Mouse (Mus musculus) kidney, embryonic 14.5 days (tissue): ENCODE measurements around the gene Bloc1s1. TPM values are rescaled to one million over a fixed set of nuclear protein-coding genes. Genes with fewer than 3 reads are reported as not detected.

Experiments
- ATAC-seq: fragments of 200-750 bp; cut with Nextera tagmentation; 2 replicates; pipeline ENCODE4 v1.8.0; 2017; ENCODE audit warnings: moderate number of reproducible peaks, mild to moderate bottlenecking, moderate TSS enrichment, moderate library complexity; ENCODE audit not compliant: low FRiP score, low TSS enrichment
- H3K27ac ChIP-seq: fragments of 300-500 bp; sonication (generic); 2 replicates; pipeline ENCODE4 v1.5.1; 2014; ENCODE audit warnings: low read depth, mild to moderate bottlenecking, low read length, moderate library complexity, mixed read lengths
- H3K27me3 ChIP-seq: fragments of 300-500 bp; sonication (generic); 2 replicates; pipeline ENCODE4 v1.6.1; 2014; ENCODE audit warnings: mild to moderate bottlenecking, low read length; ENCODE audit not compliant: control insufficient read depth, insufficient read depth
- H3K36me3 ChIP-seq: fragments of 300-500 bp; sonication (generic); 2 replicates; pipeline ENCODE4 v1.6.1; 2014; ENCODE audit warnings: low read length, mixed read lengths; ENCODE audit not compliant: control insufficient read depth, insufficient read depth
- H3K4me1 ChIP-seq: fragments of 300-500 bp; sonication (generic); 2 replicates; pipeline ENCODE4 v1.6.1; 2014; ENCODE audit warnings: low read length, mixed read lengths; ENCODE audit not compliant: control insufficient read depth, insufficient read depth
- H3K4me2 ChIP-seq: fragments of 300-500 bp; sonication (generic); replicated peaks from 2 replicates; pipeline ENCODE4 v1.6.1; 2014; ENCODE audit warnings: low read depth, mild to moderate bottlenecking, low read length
- H3K4me3 ChIP-seq: fragments of 300-500 bp; sonication (generic); 2 replicates; pipeline ENCODE4 v1.5.1; 2014; ENCODE audit warnings: mild to moderate bottlenecking, low read length
- H3K9ac ChIP-seq: fragments of 300-500 bp; sonication (generic); 2 replicates; pipeline ENCODE4 v1.6.1; 2014; ENCODE audit warnings: low read depth, mild to moderate bottlenecking, low read length, moderate library complexity
- H3K9me3 ChIP-seq: fragments of 300-500 bp; sonication (generic); 2 replicates; pipeline ENCODE4 v1.6.1; 2016; ENCODE audit warnings: low read length; ENCODE audit not compliant: control insufficient read depth
- WGBS: fragments of 180-500 bp; shearing (Covaris S2); extraction: QIAGEN DNeasy Blood & Tissue Kit; methylation state at CpG from one replicate; pipeline ENCODE4 v1.1.7; 2014; 5-methylcytosine and 5-hydroxymethylcytosine counted together
- polyA plus RNA-seq: library from polyadenylated mRNA; unstranded; fragments of >200 nt; fragmentation: Nextera tagmentation; extraction: Ambion mirVana; gene quantifications from 2 replicates; pipeline ENCODE4 v1.2.1, GENCODE M21; 2014

Bloc1s1 gene
- polyA plus RNA-seq, 1 experiment from 2014 or later, result 219 TPM

GRCm38 (mm10) chr10:128878291-128878690 lies 45.5 kb downstream of the Bloc1s1 start:
- Histone ChIP-seq H3K36me3 (peaks cover 46% of the 10 kb centered on the region), H3K27ac (no peak overlapping the region), H3K9me3 (no peaks in the 10 kb centered on the region), H3K4me1 (no peaks in the 10 kb centered on the region), H3K27me3 (no peaks in the 10 kb centered on the region), H3K4me3 (no peak overlapping the region), H3K4me2 (no peak overlapping the region), H3K9ac (no peak overlapping the region)
- no peak for ATAC-seq

DNA sequence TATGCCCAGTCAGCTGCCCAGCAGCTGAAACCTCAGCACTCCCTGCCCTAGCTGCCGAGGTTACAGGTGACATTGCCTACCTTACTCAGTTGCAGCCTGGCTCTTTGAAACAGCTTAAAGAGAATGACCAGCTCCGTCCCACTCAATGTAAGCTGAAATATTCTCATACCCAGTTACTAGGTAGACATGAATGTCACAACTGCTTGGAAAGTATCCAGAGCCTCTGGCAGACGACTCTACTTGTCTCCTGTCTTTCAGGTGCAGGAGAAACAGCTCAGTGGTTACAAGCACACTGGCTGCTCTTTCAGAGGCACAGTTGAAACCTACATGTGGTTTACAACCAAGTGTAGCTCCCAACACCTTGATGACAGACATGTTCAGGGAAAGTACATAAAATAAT lies 53.5 kb downstream of the Bloc1s1 start:
- Histone ChIP-seq H3K27ac (no peak overlapping the region), H3K4me2 (no peak overlapping the region), H3K9ac (no peak overlapping the region), H3K36me3 (peaks cover 58% of the 10 kb centered on the region), H3K4me3 (no peak overlapping the region), H3K4me1 (no peaks in the 10 kb centered on the region), H3K27me3 (no peaks in the 10 kb centered on the region), H3K9me3 (no peaks in the 10 kb centered on the region)
- WGBS, result 85% methylated on average over 3 of the region's 3 CpGs
- ATAC-seq, result no peak

Other genes with a start within 250 kb of the Bloc1s1 start
- 6.8 and 10.1 TPM in 2 replicates for gene Suox, start 250.0 kb downstream of the Bloc1s1 start, polyA plus RNA-seq
- 34.9 and 54.6 TPM in 2 replicates for gene Rab5b, start 227.8 kb downstream of the Bloc1s1 start, polyA plus RNA-seq
- gene Pmel, start 219.8 kb downstream of the Bloc1s1 start, polyA plus RNA-seq, result 1.0 and 2.6 TPM in 2 replicates
- 98.1 and 103 TPM in 2 replicates for gene Cdk2, start 219.0 kb downstream of the Bloc1s1 start, polyA plus RNA-seq
- 4.1 and 4.7 TPM in 2 replicates for gene Dgka, start 179.2 kb downstream of the Bloc1s1 start, polyA plus RNA-seq
- 41.3 and 55.4 TPM in 2 replicates for gene Pym1, start 176.1 kb downstream of the Bloc1s1 start, polyA plus RNA-seq
- gene Mmp19, start 133.1 kb downstream of the Bloc1s1 start, polyA plus RNA-seq, result 0.24 and 0.60 TPM in 2 replicates
- gene Dnajc14, start 120.0 kb downstream of the Bloc1s1 start, polyA plus RNA-seq, result 25.8 and 36.9 TPM in 2 replicates
- 14.6 and 15.9 TPM in 2 replicates for gene Tmem198b, start 119.7 kb downstream of the Bloc1s1 start, polyA plus RNA-seq
- 219 and 284 TPM in 2 replicates for gene Sarnp, start 106.7 kb downstream of the Bloc1s1 start, polyA plus RNA-seq
- 86.6 and 106 TPM in 2 replicates for gene Ormdl2, start 102.4 kb downstream of the Bloc1s1 start, polyA plus RNA-seq
- gene Gdf11, start 32.3 kb downstream of the Bloc1s1 start, polyA plus RNA-seq, result 7.2 and 8.7 TPM in 2 replicates
- gene Cd63, start 23.0 kb downstream of the Bloc1s1 start, polyA plus RNA-seq, result 479 and 521 TPM in 2 replicates
- 14.5 and 15.7 TPM in 2 replicates for gene Rdh5, start 1.1 kb downstream of the Bloc1s1 start, polyA plus RNA-seq
- 0.77 and 1.3 TPM in 2 replicates for gene Itga7, start 9.8 kb upstream of the Bloc1s1 start, polyA plus RNA-seq
- gene Mettl7b, start 37.0 kb upstream of the Bloc1s1 start, polyA plus RNA-seq, result 0.21 and 1.4 TPM in 2 replicates
- not detected in 2 replicates for gene Olfr9, start 65.4 kb upstream of the Bloc1s1 start, polyA plus RNA-seq
- not detected in 2 replicates for gene Olfr763, start 86.8 kb upstream of the Bloc1s1 start, polyA plus RNA-seq
- gene Olfr764-ps1, start 115.9 kb upstream of the Bloc1s1 start, polyA plus RNA-seq, result not detected in 2 replicates
- gene Olfr765, start 126.0 kb upstream of the Bloc1s1 start, polyA plus RNA-seq, result not detected in 2 replicates
- not detected in 2 replicates for gene Olfr766-ps1, start 144.9 kb upstream of the Bloc1s1 start, polyA plus RNA-seq
- gene Olfr767, start 158.9 kb upstream of the Bloc1s1 start, polyA plus RNA-seq, result not detected in 2 replicates
- not detected in 2 replicates for gene Olfr768, start 175.3 kb upstream of the Bloc1s1 start, polyA plus RNA-seq
- not detected in 2 replicates for gene Olfr769, start 193.8 kb upstream of the Bloc1s1 start, polyA plus RNA-seq
- gene Olfr770, start 215.0 kb upstream of the Bloc1s1 start, polyA plus RNA-seq, result not detected in 2 replicates
- not detected in 2 replicates for gene Olfr771, start 240.7 kb upstream of the Bloc1s1 start, polyA plus RNA-seq